Mouse (Mus musculus) retina, postnatal 1 day (tissue): ENCODE measurements at regions not wholly inside any gene's neighbourhood (a gene's known extent, or its start where the extent isn't known, plus 50 kb on each side); places are given as distances from the start of the nearest gene placed in this dataset.

ENCODE experiments used
- DNase-seq: peaks from one replicate; pipeline ENCODE4 v3.0.0-alpha.2; 2012

DNA sequence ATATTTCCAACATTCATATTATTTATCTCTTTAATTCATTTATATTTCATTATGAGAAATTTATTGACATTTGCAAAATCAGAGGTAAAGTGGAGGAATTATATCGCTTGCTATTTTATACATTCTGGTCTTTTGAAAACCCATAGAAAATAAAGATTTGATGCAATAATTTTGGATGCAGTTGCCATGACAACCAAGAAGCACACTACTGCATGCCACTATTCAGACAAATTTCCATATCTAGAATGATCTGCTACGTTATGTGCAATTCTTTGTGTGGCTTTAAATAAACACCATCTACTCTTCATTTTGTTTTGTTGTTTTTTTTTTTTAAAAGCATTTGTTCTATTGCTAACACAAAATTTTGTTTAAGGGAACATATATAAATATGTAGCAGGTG, 474.4 kb downstream of the Pcdh18 start:
- DNase-seq: no peak

DNA sequence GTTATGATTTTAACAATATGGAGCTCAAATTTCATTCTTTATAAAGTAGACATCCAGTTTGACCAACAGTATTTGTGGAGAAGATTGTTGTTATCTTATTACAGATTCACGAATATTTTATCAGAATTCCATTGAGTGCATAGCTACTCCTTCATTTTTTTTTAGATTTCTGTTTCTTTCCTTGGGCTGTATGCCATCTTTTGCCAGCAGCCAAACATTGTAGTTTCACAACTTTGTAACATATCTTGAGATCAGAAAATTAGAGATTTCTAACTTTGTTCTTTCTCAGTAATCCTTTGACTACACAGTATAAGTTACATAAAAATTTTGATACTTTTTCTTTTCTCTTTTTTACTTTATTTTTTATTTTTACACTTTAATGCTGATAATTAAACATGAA, 478.8 kb downstream of the Pcdh18 start:
- DNase-seq: no peak

GRCm38 (mm10) chr3:49274286-49274923, 482.7 kb downstream of the Pcdh18 start:
- DNase-seq: peak; percentile 84

DNA sequence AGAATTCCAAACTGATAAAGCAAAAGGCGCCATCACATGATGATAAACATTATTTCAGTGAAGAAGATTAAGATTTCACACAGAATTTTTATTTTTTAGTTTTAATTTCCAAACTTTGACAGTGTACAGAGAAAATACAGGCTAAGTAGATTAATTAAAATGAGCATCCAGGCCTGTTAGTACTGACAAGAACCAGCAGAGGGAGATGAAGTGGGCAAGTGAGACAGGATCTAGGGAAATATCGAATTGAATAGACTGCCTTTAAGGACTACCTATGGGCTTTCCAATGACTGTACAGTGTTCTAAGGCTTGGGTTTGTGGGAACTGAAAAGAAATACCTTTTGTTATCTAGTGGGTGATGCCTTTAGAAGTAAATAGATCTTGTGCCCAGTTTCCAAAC, 491.1 kb downstream of the Pcdh18 start:
- DNase-seq: peak; percentile 31
